Mouse (Mus musculus): Measurements from ENCODE around the gene Tle3. TPM values are rescaled to one million over a fixed set of nuclear protein-coding genes. Genes with fewer than 3 reads are reported as not detected.

Gene Tle3
- 100 to 1,000 TPM; 157 to 178 TPM for total RNA-seq (2023)

DNA sequence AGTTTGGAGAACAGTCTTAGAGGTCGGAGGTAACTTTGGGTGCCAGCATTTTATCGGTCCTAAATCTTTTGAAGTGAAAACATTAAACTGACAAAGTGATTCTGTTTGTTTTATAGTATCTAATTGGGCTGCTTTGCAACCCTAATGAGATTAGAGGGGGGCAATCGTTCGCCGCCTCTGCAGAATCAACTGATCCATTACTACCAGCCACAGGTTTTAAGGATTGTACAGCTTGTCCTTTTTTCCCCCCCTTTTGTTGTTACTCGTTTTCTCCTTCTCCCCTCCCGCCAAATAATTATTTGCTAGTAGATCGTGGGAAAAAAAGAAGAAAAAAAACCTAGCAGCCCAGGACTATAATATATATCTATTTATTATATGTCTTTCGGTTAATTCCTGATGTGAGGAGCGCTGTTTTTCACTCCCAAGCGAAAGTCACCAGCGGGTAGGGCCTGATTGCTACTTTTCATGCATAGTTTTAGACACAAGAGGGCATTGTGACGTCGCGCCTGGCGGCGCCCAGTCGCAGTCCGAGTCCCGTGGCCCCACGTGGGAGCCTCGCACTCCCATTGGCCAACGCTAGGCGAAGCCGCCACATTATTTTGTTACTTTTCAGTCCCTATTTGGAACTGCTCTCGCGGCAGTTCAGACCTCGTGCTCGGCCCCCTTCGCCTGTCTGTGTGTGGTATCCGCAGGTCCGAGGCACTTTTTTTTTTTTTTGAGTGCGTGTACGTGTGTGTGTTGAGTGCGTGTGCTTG is at the start of gene Tle3:
Gene Tle3 (plus strand): TSS at position 612 of the 755 bp plus-strand sequence.

Data from T-cell, adult 66 days (primary cell).